Mouse (Mus musculus) retina, postnatal 7 days (tissue): ENCODE data around the gene Pih1h3b.
A peak's percentile ranks its signal among the peaks of the same experiment; 100 is the strongest.

Experiments used
- DNase-seq: peaks from one replicate; pipeline ENCODE4 v3.0.0-alpha.2; 2012; ENCODE audit warnings: low read depth, low spot score

Gene Pih1h3b

GRCm38 (mm10) chrX:140062135-140062975, at the start of gene Pih1h3b, which contains the start of gene Nup62cl:
Gene Pih1h3b, plus strand, starts transcription at chrX:140062879.
Gene Nup62cl, minus strand, starts transcription at chrX:140062712.
- DNase-seq = peak; percentile 30

- DNase-seq = no peak
These were observed 1.5 kb upstream of the Pih1h3b start for GRCm38 (mm10) chrX:140060886-140061874.

- no peak for DNase-seq
These were observed 19.9 kb downstream of the Pih1h3b start for GRCm38 (mm10) chrX:140082535-140082934.

GRCm38 (mm10) chrX:140094066-140094465, 31.4 kb downstream of the Pih1h3b start:
- DNase-seq = no peak
